Mouse (Mus musculus) left cerebral cortex, postnatal 36 days (tissue): ENCODE data around the gene Qk. TPM values are rescaled to one million over a fixed set of nuclear protein-coding genes. Genes with fewer than 3 reads are reported as not detected.

ENCODE experiments used
- DNase-seq, 2 experiments: peaks; one replicate each; pipeline ENCODE4 v3.0.0; 2021 to 2022; ENCODE audit warnings: low spot score in 2 of 2, mixed read lengths in 1 of 2
- intact Hi-C: fragments of 180-260 bp; cut with DNase I; formaldehyde crosslinking; loops from one replicate; pipeline ENCODE4 v1.15.1; 2025
- total RNA-seq, 2 experiments: library from RNA; stranded (reverse); gene quantifications; 2 replicates each; pipeline ENCODE4 v1.2.3; 2021

Gene Qk
- total RNA-seq, 2 experiments from 2014 or later, result 333 to 359 TPM

DNA sequence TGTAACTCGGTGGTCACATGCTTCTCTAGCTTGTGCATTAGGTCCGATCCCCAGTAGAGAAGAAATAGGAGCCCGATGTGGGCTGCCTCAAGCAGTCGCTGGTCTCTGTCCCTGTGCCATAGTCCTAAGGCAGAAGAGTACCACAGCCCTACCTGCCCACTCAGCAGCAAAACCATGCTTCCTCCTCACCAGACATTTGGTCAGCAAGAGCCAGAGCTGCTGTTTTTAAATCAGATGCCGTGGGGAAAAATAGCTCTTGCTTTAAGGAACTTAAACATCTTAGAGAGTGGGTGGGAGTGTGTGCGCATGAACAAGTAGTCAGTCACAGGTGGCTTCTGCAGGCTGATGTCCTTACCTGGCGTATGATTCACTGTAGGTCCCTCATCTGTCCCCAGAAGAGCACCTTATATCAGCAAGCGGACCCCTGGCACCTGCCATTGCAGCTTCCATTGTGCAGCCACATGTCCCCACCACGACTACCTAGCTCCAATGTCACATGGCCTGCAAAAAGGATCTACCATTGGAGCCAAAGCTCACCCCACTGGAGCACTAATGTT is 9.0 kb upstream of the Qk start:
- peak in 1 of 2 experiments; percentile 44 for DNase-seq
- intact Hi-C loops, result no loop called here

DNA sequence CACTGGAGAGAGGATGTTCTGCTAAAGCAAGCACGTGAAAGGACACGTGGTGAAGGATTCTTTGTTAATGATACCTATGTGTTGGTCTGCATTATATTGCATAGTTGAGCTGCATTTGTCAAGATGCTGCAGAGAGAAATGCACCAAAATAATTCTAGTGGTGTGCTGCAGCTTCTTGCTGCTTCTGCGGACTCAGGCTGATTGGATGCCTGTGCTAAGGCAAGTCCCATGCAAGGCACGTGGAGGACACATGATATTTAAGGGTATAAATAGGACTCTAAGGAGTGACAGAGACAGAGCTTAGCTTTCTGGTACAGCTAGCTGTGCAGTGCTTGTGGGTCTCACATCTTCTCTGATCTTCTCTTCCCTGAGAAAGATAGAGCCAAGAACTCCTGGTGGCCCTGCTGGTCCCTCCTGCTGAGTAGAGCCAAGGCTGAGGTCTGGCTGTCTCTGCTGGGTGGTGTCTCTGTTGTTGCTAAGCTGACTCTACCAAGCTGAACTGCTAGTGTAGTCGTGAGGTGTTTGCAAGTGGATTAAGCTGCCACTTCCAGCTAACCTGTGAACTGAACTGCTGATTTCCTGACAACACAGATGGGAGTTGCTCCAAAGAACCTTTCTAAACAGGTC is 8.0 kb upstream of the Qk start:
- DNase-seq, result no peak
- intact Hi-C loops, result no loop called here

DNA sequence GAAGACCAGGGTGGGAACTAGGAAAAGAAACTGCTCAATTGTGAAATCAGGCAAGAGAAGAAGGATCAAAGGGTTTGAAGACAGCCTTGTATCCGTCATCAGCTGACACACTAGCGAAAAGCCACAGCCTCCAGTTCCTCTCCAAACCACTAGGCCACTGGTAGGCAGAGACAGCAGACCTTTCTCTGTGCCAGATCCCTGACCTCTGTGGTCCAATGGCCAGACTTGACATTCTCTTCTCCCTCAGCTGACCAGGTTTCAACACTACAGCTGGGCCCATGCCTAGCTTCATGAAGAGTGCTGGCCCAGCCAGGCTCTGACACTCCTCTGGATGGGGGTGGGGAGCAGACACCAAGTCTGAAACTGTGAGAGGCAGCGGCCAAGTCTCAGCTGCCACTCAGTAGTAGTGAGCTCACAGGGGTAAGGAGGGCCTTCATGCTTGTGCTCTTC is 7.0 kb upstream of the Qk start:
- no peak for DNase-seq
- intact Hi-C loops, result no loop called here

DNA sequence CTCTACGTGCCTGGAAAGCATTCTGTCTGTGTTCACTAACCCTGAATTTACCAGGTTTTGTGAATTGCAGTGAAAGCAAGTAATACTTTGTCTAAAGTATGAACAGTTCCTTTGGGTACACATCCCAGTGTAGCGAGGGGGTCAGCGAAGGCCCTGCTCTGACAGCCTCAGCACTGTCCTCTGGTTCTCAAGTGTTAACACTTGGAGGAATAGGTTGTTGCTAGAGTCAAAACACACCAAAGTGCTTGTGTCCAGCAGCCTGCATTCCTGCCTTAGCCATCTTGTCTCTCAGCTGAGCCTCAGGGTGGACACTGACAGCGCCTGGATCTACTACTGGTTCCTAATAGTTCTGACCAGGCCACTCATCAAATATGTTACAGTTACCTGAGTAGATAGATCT is 6.3 kb upstream of the Qk start:
- intact Hi-C loops, result no loop called here
- DNase-seq, result no peak

DNA sequence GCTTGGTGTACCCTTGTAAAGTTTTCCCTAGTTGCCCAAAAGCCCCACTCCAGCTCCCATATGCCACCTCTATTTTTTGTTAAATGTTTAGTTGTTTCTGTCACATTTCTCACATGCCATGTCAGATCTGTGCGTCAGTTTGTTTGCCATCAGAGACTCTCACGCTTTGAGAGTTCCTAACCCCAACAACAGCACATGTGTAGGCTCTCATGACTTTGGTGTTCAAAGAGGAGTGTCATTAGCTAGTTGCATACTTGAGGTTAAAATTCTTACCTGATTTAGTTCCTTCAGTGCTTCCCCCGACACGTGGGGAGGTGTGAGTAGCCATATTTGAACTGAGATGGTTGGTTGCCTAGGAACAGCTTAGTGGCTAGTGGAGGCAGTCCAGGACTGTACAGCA is 2.1 kb upstream of the Qk start:
- intact Hi-C loops, result no loop called here
- no peak for DNase-seq

DNA sequence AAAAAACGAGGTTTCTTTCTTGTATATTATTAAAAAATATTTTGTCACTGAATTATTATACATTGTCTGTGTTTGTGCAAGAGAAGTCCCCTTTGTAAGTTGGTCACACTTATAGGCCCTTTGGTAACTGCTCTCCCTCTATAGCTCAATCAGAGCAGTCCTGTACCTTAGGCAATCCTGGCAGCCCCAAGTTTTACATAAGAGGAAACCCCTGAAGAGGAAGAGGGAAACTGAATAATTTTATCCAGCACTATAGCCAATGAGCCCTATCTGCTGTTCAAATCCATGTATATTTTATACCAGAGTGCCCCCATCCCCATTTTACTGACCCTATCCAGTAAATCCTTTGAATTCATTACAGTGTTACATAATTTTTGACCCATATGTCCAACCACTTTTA is 1.4 kb upstream of the Qk start:
- no peak for DNase-seq
- intact Hi-C loops, result no loop called here

DNA sequence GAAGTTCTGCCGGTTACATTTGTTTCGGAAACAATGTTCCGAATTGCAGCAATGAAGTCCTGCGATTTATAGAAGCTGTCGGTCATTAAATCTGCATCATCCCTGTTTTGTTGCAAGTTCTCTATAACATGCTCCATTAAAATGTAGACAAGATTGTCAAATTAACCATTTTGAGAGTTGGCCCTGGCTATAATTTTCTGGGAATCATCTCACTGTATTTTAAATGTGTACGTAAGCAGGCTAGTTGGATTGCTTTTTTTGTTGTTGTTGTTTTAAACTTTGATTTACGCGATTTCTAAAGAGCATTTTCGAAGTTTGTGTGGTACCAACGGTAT is 769 bp upstream of the Qk start:
- DNase-seq, result no peak
- intact Hi-C loops, result no loop called here

DNA sequence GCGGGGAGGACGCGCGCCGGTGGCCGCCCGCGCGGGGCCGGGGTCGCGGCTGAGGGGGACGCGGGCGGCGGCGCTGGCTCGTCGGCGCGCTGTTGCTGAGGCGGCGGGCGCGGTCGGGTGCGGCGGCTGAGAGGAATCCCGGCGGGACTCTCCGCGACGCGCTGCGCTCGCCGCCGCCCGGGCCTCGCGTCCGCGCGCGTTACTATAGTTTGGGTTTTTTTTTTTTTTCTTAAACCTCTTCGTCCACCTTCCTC is 296 bp downstream of the Qk start:
- no peak for DNase-seq
- intact Hi-C loops, result loop anchor here (2.0 to 10.0 kb wide), 9 partner anchors 73 to 1653 kb away; partner anchors contain the start of genes Pacrg and Prkn

DNA sequence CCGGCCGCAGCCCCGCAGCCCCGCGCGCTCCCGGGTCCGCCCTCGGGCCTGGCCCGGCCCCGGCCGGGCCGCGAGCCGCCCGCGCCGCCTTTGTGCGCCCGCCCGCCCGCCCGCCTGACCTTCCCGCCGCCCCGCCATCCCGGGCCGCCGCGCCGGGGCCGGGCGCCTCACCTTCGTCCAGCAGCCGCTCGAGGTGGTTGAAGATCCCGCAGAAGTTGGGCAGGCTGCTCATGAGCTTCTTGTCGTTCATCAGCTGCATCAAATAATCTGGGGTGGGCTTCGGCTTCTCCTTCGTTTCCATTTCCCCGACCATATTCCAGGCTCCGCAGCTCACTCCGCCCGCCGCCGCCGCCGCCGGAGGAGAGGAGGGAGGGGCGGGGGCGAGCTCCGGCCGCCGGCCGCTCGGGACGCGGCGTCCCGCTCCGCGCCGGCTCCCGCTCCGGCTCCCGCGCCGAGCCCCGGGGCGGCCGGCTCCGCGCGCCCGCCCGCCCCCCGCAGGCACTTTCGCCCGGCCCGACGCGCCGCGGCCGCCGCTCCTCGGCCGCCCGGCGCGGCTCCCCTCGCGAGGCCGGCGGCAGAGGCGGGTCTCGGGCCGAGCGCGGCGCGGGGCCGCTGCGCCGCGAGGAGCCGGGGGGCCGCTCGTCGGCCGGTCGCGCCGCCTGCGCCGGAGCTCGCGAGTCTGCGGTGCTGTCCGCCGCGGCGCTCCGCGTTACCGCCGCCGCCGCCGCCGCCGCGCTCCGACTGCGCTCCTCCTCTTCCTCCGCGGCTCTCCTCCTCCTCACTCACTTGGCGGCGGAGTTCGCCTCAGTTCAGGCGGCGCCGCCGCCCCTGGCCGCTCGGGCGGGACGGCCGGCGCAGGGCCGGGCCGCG is 858 bp downstream of the Qk start:
- peak; percentile 75 to 77 for DNase-seq
- intact Hi-C loops, result loop anchor here (2.0 to 10.0 kb wide), 9 partner anchors 74 to 1654 kb away; partner anchors contain the start of genes Pacrg and Prkn

DNA sequence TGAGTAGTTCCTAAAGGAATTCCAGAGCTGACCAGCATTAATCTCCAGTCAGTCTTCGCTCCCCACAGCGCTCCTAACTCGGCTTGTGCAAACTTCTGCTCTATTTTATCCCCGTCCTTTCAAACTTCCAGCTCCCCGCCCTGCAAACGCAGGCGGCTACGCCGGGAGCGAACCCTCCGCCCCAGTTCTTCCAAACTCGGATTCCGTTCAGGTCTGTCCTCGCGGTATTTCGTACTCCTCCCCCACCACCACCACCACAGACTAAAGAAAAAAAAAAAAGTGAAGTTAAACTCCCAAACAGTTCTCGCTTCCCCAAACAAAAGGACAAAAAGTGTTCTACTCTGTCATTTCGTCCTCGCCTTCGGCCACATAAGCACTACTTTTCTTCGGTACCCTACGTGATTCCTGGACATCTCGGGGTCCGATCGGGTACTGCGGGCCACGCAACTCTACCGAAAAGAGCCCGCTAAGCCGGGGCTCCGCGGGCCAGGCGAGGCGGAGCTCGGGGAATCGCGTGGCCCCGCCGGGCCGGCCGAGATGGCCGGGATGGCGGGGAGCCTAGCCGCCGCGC is 1.6 kb downstream of the Qk start:
- intact Hi-C loops, result loop anchor here (2.0 to 10.0 kb wide), 11 partner anchors 74 to 1654 kb away; partner anchors contain the start of genes Pacrg and Prkn
- DNase-seq, result peak in 1 of 2 experiments; percentile 47

DNA sequence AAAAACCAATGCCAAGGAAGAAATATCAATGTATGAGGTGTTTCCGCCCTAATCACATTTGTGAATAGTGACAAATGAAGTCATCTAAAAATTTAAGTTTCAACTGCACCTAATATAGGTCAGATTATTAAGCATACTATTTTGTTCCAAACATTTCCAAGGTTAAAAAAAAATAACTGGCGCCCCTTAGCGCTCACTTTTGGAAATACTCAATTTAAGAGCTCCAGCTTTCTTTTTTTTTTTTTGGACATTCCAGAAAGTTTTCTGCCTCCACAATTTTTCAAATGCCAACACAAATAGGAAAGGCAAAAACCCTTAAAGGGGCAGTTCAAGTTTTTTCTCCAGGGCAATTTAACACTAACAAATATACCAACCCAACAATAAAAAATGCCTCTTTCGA is 2.5 kb downstream of the Qk start:
- intact Hi-C loops, result loop anchor here (2.0 to 10.0 kb wide), 9 partner anchors 75 to 1655 kb away; no protein-coding TSS in a partner anchor
- DNase-seq, result no peak

DNA sequence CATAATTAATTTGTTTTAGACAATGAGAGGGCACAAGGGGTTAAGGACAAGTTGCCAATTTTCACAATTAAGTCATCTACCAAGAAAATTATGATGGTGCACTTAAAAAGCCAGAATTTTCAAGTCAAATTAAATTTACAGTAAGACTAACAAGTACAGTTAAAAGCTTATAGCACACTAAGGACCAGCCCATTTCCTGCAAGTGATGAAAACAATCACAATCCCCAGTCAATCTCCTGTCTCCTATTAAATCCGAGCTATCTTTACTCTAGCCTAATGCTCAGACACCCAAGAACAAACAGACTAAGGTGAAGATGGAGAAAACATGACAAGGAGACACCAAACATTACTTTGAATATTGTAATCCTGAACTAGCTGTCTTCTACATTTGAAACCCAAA is 3.2 kb downstream of the Qk start:
- intact Hi-C loops, result loop anchor here (2.0 to 10.0 kb wide), 9 partner anchors 76 to 1656 kb away; no protein-coding TSS in a partner anchor
- DNase-seq, result no peak

DNA sequence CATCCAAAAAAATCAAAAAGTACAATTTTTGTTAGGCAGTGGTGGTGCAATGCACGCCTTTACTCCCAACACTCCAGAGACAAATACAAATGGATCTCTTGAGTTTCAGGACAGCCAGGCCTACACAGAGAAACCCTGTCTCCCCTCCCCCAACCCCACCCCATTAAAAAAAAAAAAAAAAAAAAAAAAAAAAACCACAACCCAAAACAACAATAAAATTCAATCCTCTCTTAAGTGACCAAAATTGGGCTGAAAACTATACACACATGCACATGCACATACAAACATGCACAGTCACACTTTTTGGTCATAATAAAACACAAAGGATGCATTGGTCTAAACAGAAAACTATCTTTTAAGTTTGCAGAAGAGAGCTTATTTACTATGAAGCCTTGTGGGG is 9.6 kb downstream of the Qk start:
- intact Hi-C loops, result loop anchor here (5.0 to 10.0 kb wide), 4 partner anchors 83 to 1015 kb away; no protein-coding TSS in a partner anchor
- DNase-seq, result no peak

DNA sequence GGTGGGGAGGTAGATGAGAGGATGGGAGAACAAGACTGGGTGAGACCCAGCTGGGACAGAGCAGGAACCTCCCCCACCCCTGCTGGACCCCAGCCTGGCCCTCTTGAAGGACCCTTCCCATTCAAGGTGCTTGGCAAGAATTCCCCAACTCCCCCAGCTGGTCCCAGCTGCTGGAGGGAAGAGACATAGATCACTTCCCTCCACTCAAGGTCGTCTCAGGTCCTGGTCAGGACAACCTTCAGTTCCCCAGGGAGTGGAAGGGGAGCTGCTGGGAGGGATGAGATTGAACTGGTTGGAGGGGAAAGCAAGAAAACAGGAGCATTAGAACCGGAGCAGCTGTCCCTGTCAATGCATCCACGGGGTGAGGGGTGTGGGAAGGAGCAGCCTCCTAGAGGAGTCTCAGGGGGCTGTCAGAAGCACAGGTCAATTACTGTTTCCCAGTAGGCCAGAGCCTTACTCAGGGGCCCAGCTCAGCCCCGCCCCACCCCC is 10.5 kb downstream of the Qk start:
- intact Hi-C loops, result no loop called here
- no peak for DNase-seq

DNA sequence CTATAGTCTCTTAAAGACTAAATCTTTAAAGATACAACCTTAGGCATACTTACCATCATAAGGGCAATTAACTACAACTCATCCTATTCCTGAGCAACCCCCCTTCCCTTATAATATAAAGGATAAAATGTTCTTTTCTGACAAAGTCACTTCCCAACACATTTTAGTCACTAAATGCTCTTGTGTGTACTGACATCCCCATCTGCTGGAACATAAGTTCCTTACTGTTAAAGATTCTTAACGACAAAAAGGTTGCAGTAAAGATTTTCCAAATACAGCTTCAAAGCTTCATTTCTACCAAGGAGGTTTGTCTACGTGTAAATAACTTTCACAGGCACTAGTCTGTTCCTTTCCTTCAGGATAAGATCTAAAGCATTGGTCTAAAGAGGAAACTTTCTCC is 13.2 kb downstream of the Qk start:
- intact Hi-C loops, result no loop called here
- DNase-seq, result no peak

DNA sequence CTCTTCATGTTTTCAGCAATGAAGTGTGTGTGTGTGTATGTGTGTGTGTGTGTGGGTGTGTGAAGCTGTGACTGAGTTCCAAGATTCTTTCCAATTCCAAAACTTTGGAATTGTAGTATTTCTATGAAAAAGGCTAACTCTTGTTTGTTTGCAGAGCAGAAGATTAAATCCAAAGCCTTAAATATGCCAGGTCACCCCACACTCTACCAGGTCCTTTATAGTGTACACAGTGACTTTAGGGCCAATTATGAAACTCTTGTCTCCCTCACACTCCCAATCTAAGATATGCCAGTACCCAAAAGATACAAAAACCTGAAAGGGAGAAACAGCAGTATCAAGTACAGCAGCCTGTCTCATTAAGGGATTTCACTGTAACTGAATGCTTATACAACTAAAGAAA is 15.7 kb downstream of the Qk start:
- intact Hi-C loops, result no loop called here
- DNase-seq, result no peak

DNA sequence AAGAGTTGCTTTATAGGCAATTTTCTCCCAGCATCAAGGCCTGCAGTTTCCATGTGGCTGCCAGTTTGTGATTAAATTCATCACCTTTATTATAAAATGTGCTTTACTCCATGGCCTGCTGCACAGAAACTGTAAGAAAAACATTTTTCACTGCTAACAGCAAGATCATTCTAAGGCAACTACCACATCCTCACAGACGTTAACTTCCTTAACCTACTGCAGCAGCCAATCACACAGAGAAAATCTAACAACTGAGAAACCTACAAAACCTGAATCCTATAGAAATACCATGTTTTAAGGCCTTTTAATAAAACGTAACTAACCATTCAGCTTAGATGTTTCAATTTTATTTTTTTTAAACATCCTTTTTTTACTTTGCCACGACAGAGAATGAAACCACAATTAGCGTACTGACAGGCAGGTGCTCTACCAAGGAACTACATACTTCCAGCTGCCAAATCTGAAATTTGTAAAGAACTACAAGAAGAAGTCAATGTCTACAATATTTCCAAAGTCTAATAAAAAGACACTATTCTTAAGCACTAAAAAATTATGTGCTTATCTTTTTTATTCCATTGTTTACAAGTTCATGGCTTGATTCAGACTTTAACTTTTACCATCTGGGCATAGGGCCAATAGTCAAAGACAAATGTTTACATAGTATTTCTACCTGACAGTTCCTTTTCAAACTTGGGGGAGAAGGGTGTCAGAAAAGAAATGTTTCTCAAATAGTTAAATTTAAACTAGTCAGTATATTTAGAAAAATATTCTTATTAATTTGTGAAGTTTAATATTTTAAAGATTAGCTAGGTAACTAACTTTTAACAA is 18.5 kb downstream of the Qk start:
- no peak for DNase-seq
- intact Hi-C loops, result no loop called here

DNA sequence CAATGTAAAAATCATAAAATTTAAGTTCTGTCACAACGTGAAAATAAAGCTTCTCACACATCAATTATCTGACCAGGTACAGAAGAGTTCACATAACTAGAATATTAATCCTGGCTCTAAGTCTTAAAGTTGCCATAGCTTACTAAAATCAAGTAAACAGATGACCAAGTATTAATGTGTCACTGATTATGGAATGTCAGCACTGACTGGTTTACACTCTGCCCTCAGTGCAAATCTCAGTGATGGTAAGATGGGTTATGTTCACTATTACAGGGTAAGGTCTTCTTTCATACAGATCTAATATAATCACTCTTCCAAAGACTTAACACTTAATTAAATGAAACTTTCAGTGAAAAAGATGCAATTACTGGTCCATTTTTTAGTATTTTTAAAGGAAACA is 20.3 kb downstream of the Qk start:
- intact Hi-C loops, result no loop called here

DNA sequence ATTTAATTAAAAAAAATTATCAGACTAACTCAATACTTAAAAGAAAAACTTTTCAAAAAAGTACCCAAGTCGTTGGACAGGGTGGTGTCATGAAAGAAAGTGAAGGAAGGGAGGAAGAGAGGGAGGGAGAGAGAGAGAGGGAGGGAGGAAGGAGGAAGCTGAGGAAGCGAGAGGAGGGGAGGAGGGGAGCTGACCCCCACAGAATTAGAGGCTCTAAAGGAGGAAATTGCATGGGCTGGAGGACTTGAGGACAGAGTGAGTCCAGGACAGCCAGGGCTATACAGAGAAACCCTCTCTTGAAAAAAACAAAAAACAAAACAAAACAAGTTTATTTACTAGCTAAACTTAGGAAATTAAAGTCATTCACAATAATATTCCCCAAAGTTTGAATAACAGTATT is 27.1 kb downstream of the Qk start:
- intact Hi-C loops, result no loop called here
- DNase-seq, result no peak

More for the DNA sequence above, 20.3 kb downstream of the Qk start:
- DNase-seq, result no peak

DNA sequence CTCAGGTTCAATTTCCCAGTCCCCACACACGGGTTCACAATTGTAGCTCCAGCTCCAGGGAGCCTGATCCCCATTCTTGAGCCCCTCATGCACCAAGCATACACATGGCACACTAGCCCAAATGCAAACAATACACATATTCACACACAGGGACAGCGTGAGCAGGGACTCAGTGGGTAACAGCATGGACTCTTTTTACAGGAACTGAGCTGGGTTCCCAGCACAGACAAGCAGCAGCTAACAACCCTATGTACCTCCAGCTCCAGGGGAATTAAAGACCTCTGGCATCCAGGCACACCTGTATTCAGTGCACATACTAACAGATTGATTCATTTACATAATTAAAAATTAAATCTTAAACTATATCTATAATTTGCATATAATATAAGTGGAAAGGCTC is 34.9 kb downstream of the Qk start:
- no peak for DNase-seq
- intact Hi-C loops, result no loop called here
